Comparison of ENCODE assay signal across 9 mouse cellular contexts in genomic region chr12:71073113-71073730, GRCm38 (mm10). TPM values are rescaled to one million over a fixed set of nuclear protein-coding genes. Genes with fewer than 3 reads are reported as not detected.
DNase-seq lines count a peak whose midpoint lies in the region; ATAC-seq and TF ChIP-seq lines count a peak whose summit lies in the region.
"Had no signal": no experiment of that assay in that cellular context is flagged by ENCODE, and none has a peak within 500 bp of the region (broad histone marks: within the 10 kb centered on the region; RNA-seq: fewer than 3 reads in every experiment).

No protein-coding gene starts in this region.

- H3K4me3 ChIP-seq in hindbrain, embryonic 11.5 days (ENCODE audit: low read depth, low read length) = no peak overlapping the region
- no peak overlapping the region for H3K4me3 ChIP-seq in hindbrain, embryonic 12.5 days
- no peak overlapping the region for H3K4me3 ChIP-seq in ES-E14 (ENCODE audit: insufficient read depth in 1 of 2, low read depth in 1 of 2, low read length in 2 of 2, poor library complexity in 1 of 2, severe bottlenecking in 1 of 2)
- H3K4me3 ChIP-seq in small intestine, adult 2 months (ENCODE audit: low read depth, low read length) = no peak overlapping the region
- H3K4me3 ChIP-seq: heart, embryonic 13.5 days had no signal

- WGBS in hindbrain, embryonic 11.5 days = 64% methylated on average over 12 of the region's 12 CpGs
- 67% methylated on average over 12 of the region's 12 CpGs for WGBS in hindbrain, embryonic 12.5 days
- 65% methylated on average over 12 of the region's 12 CpGs for whole genome bisulfite sequencing in small intestine, adult 2 months

- TF ChIP-seq CTCF in small intestine, adult 2 months (IDR thresholded peaks at IDR 0.05; ENCODE audit: extremely low read depth, insufficient read length, insufficient replicate concordance, low read depth, low read length) = peak; percentile 22; the same call in 1 of the 2 replicates

- peaks cover 7% of the 10 kb centered on the region; the same call in 1 of the 2 replicates for H3K36me3 ChIP-seq in hindbrain, embryonic 11.5 days (ENCODE audit: control insufficient read depth, insufficient read depth, low read length)
- H3K36me3 ChIP-seq in hindbrain, embryonic 12.5 days = peaks cover 76% of the 10 kb centered on the region
- H3K36me3 ChIP-seq in ES-E14 (ENCODE audit: control insufficient read depth, insufficient read depth, low read length, poor library complexity, severe bottlenecking) = peaks cover 33% of the 10 kb centered on the region
- peaks cover 61% of the 10 kb centered on the region for H3K36me3 ChIP-seq in small intestine, adult 2 months (ENCODE audit: control insufficient read depth, insufficient read depth, low read length)

- no peaks in the 10 kb centered on the region for H3K9me3 ChIP-seq in hindbrain, embryonic 11.5 days (ENCODE audit: control insufficient read depth, low read length)
- H3K9me3 ChIP-seq in hindbrain, embryonic 12.5 days (replicated peaks) = no peaks in the 10 kb centered on the region
- no peaks in the 10 kb centered on the region for H3K9me3 ChIP-seq in ES-E14 (ENCODE audit: control insufficient read depth, insufficient read depth, low read depth, low read length)
- H3K9me3 ChIP-seq: heart, embryonic 13.5 days had no signal

- in situ Hi-C loops in ES-E14 (cut with MboI; ENCODE audit: low sequenced_read_pairs in 2 of 2, unreplicated experiment in 2 of 2) = no loop called here

- no peaks in the 10 kb centered on the region for H3K27me3 ChIP-seq in hindbrain, embryonic 11.5 days (ENCODE audit: control insufficient read depth, insufficient read depth, low read length)
- H3K27me3 ChIP-seq in hindbrain, embryonic 12.5 days = no peaks in the 10 kb centered on the region
- H3K27me3 ChIP-seq in small intestine, adult 2 months (ENCODE audit: control insufficient read depth, insufficient read depth, low read length) = no peaks in the 10 kb centered on the region
- H3K27me3 ChIP-seq: heart, embryonic 13.5 days had no signal

- peak; percentile 38 for DNase-seq in hindbrain, embryonic 11.5 days (ENCODE audit: low spot score)
- DNase-seq in ES-E14 (ENCODE audit: low read depth, low spot score) = peak; percentile 61
- peak; percentile 39 for DNase-seq in cerebellum, adult 9-11 months
- DNase-seq in induced T-regulatory cell, adult 2 months (ENCODE audit: low read depth) = peak; percentile 52
- DNase-seq in left cerebral cortex, postnatal 4 days = peak; percentile 27
- no peak for DNase-seq in urinary bladder, postnatal 10 days (ENCODE audit: low spot score)

- ATAC-seq in hindbrain, embryonic 11.5 days (ENCODE audit: low FRiP score) = no peak
- no peak; the same call in 1 of the 2 replicates for ATAC-seq in hindbrain, embryonic 12.5 days (ENCODE audit: low FRiP score)

- intact Hi-C loops in left cerebral cortex, postnatal 4 days (cut with DNase I) = no loop called here

- no peaks in the 10 kb centered on the region for H3K4me1 ChIP-seq in hindbrain, embryonic 11.5 days (replicated peaks; ENCODE audit: control insufficient read depth, insufficient read depth, low read length)
- H3K4me1 ChIP-seq in hindbrain, embryonic 12.5 days = no peaks in the 10 kb centered on the region
- no peaks in the 10 kb centered on the region for H3K4me1 ChIP-seq in ES-E14 (ENCODE audit: control insufficient read depth in 2 of 2, insufficient read depth in 2 of 2, low read length in 2 of 2, poor library complexity in 1 of 2)
- H3K4me1 ChIP-seq in small intestine, adult 2 months (ENCODE audit: control insufficient read depth, insufficient read depth, insufficient read length, low read length) = no peaks in the 10 kb centered on the region
- H3K4me1 ChIP-seq: heart, embryonic 13.5 days had no signal

- TF ChIP-seq POLR2A in small intestine, adult 2 months (IDR thresholded peaks at IDR 0.05; ENCODE audit: low read depth, low read length) = no peak

- H3K27ac ChIP-seq in hindbrain, embryonic 11.5 days (ENCODE audit: low read depth, low read length) = no peak overlapping the region
- H3K27ac ChIP-seq in hindbrain, embryonic 12.5 days = no peak overlapping the region
- no peak overlapping the region for H3K27ac ChIP-seq in ES-E14 (ENCODE audit: insufficient read depth, low read depth, low read length, poor library complexity, severe bottlenecking)
- no peak overlapping the region for H3K27ac ChIP-seq in small intestine, adult 2 months (ENCODE audit: insufficient read depth, low read depth, low read length)
- H3K27ac ChIP-seq: heart, embryonic 13.5 days had no signal

- H3K9ac ChIP-seq in hindbrain, embryonic 11.5 days (ENCODE audit: low read depth, low read length) = no peak overlapping the region
- no peak overlapping the region for H3K9ac ChIP-seq in hindbrain, embryonic 12.5 days
- no peak overlapping the region for H3K9ac ChIP-seq in ES-E14 (ENCODE audit: insufficient read depth, low read depth, low read length, poor library complexity, severe bottlenecking)
- H3K9ac ChIP-seq: heart, embryonic 13.5 days had no signal

- no peak overlapping the region for H3K4me2 ChIP-seq in hindbrain, embryonic 11.5 days (replicated peaks; ENCODE audit: low read depth, low read length)
- no peak overlapping the region for H3K4me2 ChIP-seq in hindbrain, embryonic 12.5 days (replicated peaks)
- H3K4me2 ChIP-seq: heart, embryonic 13.5 days had no signal

TF ChIP-seq in ES-E14, 5 proteins besides CTCF, POLR2A, EP300 and RAD21:
- no peak for TF ChIP-seq ZNF384 (IDR thresholded peaks at IDR 0.05; ENCODE audit: low read depth, low read length)
- TF ChIP-seq ZC3H11A (IDR thresholded peaks at IDR 0.05; ENCODE audit: borderline replicate concordance, low read depth, low read length) = no peak
- no peak for TF ChIP-seq HCFC1 (IDR thresholded peaks at IDR 0.05; ENCODE audit: borderline replicate concordance, insufficient read depth, low read length)
- TF ChIP-seq MAFK (IDR thresholded peaks at IDR 0.05; ENCODE audit: insufficient read depth, low read depth, low read length) = no peak
- TF ChIP-seq CHD2 (IDR thresholded peaks at IDR 0.05; ENCODE audit: low read depth, low read length) = no peak
TF ChIP-seq in ES-E14: peak in this region for 0.

RNA-seq across cellular contexts. Expression of gene Tomm20l, which starts 38.0 kb away (rescaled TPM):
- not detected in 2 replicates for polyA plus RNA-seq in hindbrain, embryonic 11.5 days (2014; fragmentation: Nextera tagmentation; extraction: Ambion mirVana)
- polyA plus RNA-seq in hindbrain, embryonic 12.5 days (2016; fragmentation: Nextera tagmentation; extraction: Ambion mirVana) = not detected in 2 replicates
- total RNA-seq in ES-E14 (2012; rRNA removed) = not detected in 2 replicates
- not detected for total RNA-seq in left cerebral cortex, postnatal 4 days (2021)
- not detected in 2 replicates for polyA plus RNA-seq in small intestine, adult 2 months (2012; rRNA removed)

RNA-seq across cellular contexts. Expression of gene Arid4a, which starts 57.4 kb away (rescaled TPM):
- 32.8 and 38.4 TPM in 2 replicates for polyA plus RNA-seq in hindbrain, embryonic 11.5 days (2014; fragmentation: Nextera tagmentation; extraction: Ambion mirVana)
- 35.1 and 36.4 TPM in 2 replicates for polyA plus RNA-seq in hindbrain, embryonic 12.5 days (2016; fragmentation: Nextera tagmentation; extraction: Ambion mirVana)
- total RNA-seq in ES-E14 (2012; rRNA removed) = 10.4 and 10.9 TPM in 2 replicates
- 10 to 100 TPM; 36.1 to 38.4 TPM for total RNA-seq in left cerebral cortex, postnatal 4 days (2021)
- 2.3 and 2.4 TPM in 2 replicates for polyA plus RNA-seq in small intestine, adult 2 months (2012; rRNA removed)

Comparison
In these comparisons a context has a peak if more than half of its experiments do, and no peak if none do; other contexts are left out.
1. RNA of gene Arid4a, which starts 57.4 kb away (polyA plus RNA-seq): 32.8 to 38.4 TPM in hindbrain, embryonic 11.5 days and 35.1 to 36.4 TPM in hindbrain, embryonic 12.5 days; 2.3 to 2.4 TPM in small intestine, adult 2 months; every median in the first group is over 10 times any median in the second.